Mouse (Mus musculus): ENCODE results near the gene Gna13.
"Not testable (repeated sequence)": the region's sequence is repeated elsewhere in the genome, so short reads cannot be mapped to it uniquely, and the experiment has no call there.

Gna13 gene

GRCm38 (mm10) chr11:109362463-109363190, at the start of gene Gna13:
TSS of gene Gna13 (plus strand) at chr11:109362831.
- peak; percentile 62 for DNase-seq (ENCODE audit: low spot score)

DNA sequence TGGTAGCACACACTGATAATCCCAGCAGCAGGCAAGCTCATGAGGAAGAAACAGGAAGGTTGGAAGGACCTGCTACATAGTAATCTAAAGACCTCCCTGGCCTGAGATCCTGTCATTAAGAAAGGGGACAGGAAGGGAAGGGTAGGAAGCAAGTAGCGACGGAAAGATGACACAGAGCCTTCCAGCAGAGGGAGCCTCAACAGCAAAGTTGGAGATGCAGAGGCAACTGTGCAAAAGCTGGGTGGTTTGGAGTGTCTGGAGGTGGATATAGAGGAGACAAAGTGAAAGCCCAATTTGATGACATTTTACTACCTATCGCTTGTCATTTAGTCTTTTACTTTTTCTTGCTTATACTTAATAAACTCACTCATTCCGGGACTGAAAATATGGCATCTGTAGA, 45.7 kb upstream of the Gna13 start:
- DNase-seq (ENCODE audit: low spot score) = no peak

DNA sequence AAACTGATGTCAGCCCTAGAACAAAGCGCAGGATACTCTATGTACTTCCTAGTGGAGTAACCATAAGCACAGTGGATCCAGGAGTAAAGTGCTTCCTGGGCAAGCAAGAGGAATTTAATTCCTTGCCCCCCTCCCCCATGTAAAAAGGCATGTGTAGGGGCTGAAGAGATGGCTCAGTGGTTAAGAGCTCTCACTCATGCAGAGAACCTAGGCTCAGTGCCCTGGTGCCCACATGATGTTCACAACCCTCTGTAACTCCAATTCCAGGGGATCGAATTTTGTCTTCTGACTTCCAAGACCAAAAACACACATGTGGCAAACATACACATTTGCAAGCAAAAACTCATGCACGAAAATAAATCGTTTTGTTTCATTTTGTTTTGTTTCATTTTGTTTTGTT, 43.2 kb upstream of the Gna13 start:
- DNase-seq (ENCODE audit: low spot score) = no peak

GRCm38 (mm10) chr11:109319946-109320345, 42.7 kb upstream of the Gna13 start:
- DNase-seq (ENCODE audit: low spot score) = no peak

DNA sequence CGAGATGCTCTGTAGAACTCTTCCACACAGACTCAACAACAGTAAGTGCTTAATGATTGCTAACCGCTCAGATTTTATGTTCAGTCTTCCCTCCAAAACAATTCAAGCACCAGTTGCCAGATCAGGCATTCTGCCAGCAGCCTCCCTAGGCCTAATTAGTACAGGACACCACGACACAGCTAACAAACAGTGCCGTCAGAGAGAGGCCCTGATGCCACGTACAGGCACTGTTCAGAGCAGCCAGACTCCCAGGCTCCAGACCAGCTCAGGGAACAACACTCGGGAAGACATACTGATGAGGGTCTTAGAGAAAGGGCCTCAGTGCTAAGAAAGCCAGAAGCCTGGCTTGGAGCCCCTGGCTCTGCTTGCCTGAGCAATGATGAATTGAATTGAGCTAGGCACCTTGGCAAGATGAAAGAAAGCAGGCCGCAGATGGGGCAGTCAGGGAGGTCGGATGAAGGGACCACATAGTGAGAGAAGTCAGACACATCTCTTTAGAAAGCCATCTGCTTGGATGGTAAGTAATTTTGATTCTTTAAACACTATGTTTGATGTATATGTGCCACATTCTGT, 42.2 kb upstream of the Gna13 start:
- DNase-seq (ENCODE audit: low spot score) = no peak

DNA sequence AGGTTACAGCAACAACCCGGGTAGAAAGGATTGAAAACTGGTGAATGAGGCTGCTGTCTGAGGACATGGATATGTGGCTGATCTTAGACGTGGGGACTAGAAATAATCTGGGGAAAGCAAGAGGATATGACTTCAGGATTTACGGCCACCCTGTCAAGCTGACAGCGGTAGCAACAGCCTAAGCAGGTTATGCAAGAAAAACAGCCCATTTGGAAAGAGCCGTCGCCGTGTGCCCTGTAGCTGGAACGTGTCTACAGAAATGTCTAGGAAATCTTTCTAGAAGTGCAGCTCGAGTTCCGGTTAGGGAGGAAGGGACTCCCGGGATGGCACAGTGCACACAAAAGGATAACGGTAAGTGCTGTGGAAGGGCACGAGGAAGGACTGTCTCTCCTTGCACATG, 36.4 kb upstream of the Gna13 start:
- DNase-seq (ENCODE audit: low spot score) = no peak

- no peak for DNase-seq (ENCODE audit: low spot score)
Observed at GRCm38 (mm10) chr11:109327381-109327780, 35.2 kb upstream of the Gna13 start.

GRCm38 (mm10) chr11:109327952-109328351, 34.7 kb upstream of the Gna13 start:
- no peak for DNase-seq (ENCODE audit: low spot score)

GRCm38 (mm10) chr11:109329331-109329730, 33.3 kb upstream of the Gna13 start:
- DNase-seq (ENCODE audit: low spot score) = no peak

- DNase-seq (ENCODE audit: low spot score) = no peak
Observed at GRCm38 (mm10) chr11:109330706-109331393, 31.8 kb upstream of the Gna13 start.

DNA sequence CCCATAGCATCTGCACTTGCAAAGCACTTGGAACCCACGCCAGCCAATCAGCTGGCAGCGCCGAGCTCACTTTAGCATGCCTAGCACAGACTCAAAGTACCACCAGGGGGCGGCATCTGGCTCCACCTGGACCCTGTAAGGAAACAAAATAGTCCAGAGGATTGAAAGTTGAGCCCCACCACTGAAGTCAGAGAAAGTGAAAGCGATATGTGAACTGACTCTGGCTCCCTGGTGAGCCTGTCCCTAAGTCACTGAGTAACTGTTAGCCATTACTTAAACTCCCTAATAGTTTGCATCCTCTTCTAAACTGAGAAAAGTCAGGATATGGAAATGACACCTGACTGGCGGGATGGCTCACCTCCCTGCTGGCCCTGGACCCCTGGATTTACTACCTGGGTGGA, 31.2 kb upstream of the Gna13 start:
- peak; percentile 79 for DNase-seq (ENCODE audit: low spot score)

DNA sequence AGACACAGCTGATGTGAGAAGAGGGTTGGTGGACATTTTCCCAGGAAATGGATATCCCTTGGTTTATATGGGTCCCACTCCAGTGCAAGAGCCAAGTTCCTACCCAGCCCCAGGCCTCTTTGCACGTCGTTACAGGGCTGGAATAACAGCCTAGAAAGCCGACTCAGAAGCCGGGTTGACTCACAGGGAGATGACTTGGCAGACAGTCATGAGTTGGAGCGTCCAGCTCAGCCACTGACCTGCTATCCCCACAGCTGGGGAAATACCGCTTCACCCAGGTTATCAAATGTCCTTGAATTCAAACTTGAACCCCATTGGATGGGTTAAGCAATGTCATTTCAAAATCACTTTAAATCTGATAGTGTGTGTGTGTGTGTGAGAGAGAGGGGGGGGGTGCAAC, 29.9 kb upstream of the Gna13 start:
- DNase-seq (ENCODE audit: low spot score) = no peak

DNA sequence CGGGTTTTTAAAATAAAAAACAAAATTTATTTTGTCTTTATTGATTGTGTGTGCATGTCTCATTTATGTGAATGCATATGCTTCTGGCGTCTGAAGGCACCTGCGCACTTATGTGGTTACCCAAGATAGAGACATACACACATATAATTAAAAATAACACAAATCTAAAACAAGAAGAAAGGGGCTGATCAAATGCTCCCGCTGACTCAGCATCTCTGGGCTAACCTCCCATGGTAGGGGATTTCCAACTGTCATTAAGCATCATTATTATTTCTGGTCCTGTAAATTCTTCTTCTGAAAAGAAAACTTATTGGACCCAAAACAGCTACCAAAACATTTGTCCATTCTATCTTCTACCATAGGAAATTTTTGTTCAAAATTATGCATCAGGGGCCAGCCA, 27.9 kb upstream of the Gna13 start:
- DNase-seq (ENCODE audit: low spot score) = no peak

DNA sequence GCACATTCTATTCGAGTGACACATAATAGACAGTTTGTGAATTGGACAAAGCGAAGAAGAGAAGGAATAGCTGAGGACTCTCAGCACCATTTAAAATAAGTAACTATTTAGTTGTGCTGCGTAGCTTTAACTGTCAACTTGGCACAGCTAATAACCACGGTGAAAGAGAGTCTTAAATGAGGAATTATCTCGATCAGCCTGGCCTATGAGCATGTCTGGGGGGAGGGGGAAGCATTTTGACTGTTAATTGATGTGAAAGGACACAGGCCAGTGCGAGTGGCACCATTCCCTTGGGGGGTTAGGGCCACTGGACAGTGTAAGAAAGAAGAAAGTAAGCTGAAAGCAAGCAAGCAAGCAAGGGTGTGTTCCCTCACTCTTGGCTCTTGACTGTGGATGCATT, 26.7 kb upstream of the Gna13 start:
- no peak for DNase-seq (ENCODE audit: low spot score)

- no peak for DNase-seq (ENCODE audit: low spot score)
Observed at GRCm38 (mm10) chr11:109339155-109339938, 23.3 kb upstream of the Gna13 start.

DNA sequence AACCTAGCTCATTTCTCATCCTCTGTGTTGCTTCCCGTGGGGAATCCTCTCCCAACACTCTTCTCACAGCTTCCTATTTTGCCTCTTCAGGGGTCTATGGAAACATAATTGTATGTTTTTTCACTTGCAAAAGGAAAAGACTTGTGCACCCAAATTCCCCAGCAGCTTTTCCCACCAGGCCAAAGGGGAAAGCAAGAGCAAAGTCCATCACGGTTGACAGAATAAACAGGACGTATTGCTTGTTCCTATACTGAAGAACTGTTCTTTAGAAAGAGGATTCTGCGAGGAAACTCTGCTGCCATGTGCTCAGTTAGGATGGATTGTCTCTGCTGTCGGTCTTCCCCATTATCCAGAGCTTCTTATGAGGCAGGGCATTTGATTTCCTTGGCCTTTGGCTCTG, 22.1 kb upstream of the Gna13 start:
- DNase-seq (ENCODE audit: low spot score) = no peak

GRCm38 (mm10) chr11:109342666-109343065, 20.0 kb upstream of the Gna13 start:
- not testable (repeated sequence) for DNase-seq (ENCODE audit: low spot score)

DNA sequence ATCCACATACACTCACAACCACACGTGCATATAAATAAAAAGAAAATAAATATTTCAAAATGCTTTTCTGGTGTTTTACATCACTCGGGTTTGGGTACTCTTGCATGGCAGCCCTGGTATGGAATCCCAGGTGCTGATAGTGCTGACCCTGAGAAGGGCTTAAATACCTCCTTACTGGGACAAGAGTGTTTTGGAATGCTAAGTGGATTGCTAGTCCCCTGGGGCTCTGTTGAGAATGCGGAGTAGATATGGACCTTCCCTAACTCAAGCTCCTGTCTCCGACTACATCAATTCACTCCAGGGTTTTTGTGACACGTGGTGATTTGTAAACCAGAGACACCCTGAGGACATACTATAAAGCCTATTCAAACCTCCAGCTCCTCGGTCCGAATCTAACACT, 19.1 kb upstream of the Gna13 start:
- DNase-seq (ENCODE audit: low spot score) = no peak

DNA sequence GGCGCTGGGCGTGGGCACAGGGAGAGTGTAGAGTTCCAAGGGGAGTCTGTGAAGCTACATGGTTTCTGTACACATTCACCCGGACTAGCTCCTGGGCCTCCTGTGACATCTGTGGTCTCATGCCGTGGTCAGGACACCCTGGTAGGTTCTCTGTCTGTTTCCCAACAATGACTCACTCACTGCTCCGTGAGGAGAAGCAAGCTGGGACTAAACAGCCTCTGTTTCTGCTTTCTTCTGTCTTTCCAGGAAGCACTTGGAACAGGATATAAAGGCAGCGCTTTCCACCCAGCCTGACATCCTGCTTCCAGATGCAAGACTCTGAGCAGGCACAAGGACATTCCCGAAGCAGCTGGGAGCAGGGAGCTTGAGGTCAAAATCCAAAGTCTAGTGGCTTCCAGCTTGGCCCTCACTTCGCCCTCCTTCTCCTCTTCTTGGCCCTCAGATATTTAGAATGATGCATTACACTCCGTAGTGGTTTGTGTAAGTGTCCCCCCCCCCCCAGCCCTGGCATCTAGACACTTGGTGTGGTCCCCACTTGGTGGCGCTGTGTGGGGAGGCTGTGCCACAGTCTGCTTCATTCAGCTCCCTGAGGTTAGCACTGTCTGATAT, 18.5 kb upstream of the Gna13 start:
- no peak for DNase-seq (ENCODE audit: low spot score)

- DNase-seq (ENCODE audit: low spot score) = peak; percentile 59
Observed at GRCm38 (mm10) chr11:109347242-109347959, 15.2 kb upstream of the Gna13 start.

DNA sequence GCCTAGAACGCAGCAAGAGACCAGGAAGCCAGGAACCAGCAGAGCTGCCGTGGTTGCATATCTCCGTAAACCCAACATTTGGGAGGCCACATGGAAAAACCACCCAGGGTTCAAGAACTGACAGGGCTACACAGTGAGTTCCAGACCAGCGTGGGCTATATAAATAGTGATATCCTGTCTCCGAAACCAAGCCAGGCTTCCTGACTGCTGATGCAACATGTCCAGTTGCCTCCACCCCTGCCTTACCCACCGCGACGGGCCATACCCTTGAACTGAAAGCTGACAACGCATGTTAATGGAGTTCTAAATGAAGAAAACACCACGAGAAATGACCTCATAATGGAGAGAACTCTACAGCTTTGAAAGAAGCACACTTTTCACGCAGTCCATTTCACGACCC, 14.2 kb upstream of the Gna13 start:
- DNase-seq (ENCODE audit: low spot score) = no peak
